14 mouse cellular contexts compared by ENCODE assay signal in the genomic region with DNA sequence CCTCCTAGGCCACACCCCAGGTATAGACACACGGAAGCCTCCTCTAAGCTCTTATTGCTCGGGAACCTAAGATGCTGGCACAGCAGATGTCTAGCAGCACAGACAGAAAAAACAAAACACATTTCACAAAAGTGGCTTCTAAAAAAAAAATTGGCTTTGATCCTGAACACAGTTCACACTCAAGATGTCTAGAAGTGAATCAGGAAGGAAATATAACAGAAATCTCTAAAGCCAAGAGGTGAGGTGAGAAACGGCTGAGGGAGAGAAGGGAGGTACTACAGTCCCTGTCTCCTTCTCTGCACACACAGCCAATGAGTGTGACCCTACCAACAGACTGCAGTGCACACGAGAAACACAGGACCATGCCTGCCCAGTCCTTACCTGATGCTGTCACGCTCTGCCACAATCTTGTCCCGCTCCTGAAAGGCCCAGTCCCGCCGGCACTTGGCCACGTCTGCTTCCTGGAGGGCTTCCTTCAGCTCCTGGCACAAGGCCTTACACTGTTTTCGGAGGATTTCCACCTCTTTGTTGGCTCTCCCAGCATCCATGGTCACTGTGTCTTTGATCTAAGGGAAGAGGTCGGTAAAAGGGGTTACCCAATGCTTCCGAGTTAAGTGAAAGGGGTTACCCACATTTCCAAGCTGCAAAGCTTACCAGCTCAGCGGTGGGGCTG.
DNase-seq lines count a peak whose midpoint lies in the region; TF ChIP-seq lines count a peak whose summit lies in the region.
"Had no signal": no experiment of that assay in that cellular context is flagged by ENCODE, and none has a peak within 500 bp of the region (broad histone marks: within the 10 kb centered on the region; RNA-seq: fewer than 3 reads in every experiment).

No protein-coding gene starts in this region.

- intact Hi-C loops in heart, postnatal 25 days (cut with DNase I) = no loop called here
- intact Hi-C loops in left cerebral cortex, adult 2 months (cut with DNase I) = no loop called here

- peak; percentile 24 for DNase-seq in adrenal gland, postnatal 10 days
- DNase-seq in adrenal gland, postnatal 4 days (ENCODE audit: low spot score in 2 of 2) = no peak
- peak; percentile 3 to 16 for DNase-seq in heart, adult 9 months (ENCODE audit: low spot score in 2 of 2)
- no peak for DNase-seq in heart, postnatal 25 days (ENCODE audit: low spot score)
- no peak for DNase-seq in left cerebral cortex, adult 2 months (ENCODE audit: extremely low spot score in 1 of 2, low spot score in 2 of 2)
- DNase-seq in left cerebral cortex, adult 18-20 months (ENCODE audit: low spot score in 2 of 2) = no peak
- peak; percentile 26 to 32 for DNase-seq in left cerebral cortex, adult 9 months (ENCODE audit: low spot score in 2 of 2)
- no peak for DNase-seq in thymus, postnatal 14 days
- DNase-seq: cerebellum, adult 11 months; lung, adult 2 months; thymus, adult 18-20 months had no signal

- H3K27ac ChIP-seq in left cerebral cortex, adult 2 months = peak overlapping the region; percentile 48
- H3K27ac ChIP-seq: embryonic facial prominence, embryonic 12.5 days; hindbrain, embryonic 10.5 days; limb, embryonic 15.5 days had no signal

- H3K4me3 ChIP-seq in left cerebral cortex, adult 2 months = no peak overlapping the region
- H3K4me3 ChIP-seq: embryonic facial prominence, embryonic 12.5 days; hindbrain, embryonic 10.5 days; limb, embryonic 15.5 days had no signal

- TF ChIP-seq CTCF in left cerebral cortex, adult 2 months (IDR thresholded peaks at IDR 0.05) = no peak

Comparison
In these comparisons a context has a peak if more than half of its experiments do, and no peak if none do; other contexts are left out.
1. DNase-seq: peak in adrenal gland, postnatal 10 days (single experiment), heart, adult 9 months (2 of 2) and left cerebral cortex, adult 9 months (2 of 2); none in adrenal gland, postnatal 4 days (0 of 2), heart, postnatal 25 days (single experiment), left cerebral cortex, adult 2 months (0 of 2), left cerebral cortex, adult 18-20 months (0 of 2) and thymus, postnatal 14 days (single experiment).